Mouse (Mus musculus): ENCODE data around the gene Slpi.

DNA sequence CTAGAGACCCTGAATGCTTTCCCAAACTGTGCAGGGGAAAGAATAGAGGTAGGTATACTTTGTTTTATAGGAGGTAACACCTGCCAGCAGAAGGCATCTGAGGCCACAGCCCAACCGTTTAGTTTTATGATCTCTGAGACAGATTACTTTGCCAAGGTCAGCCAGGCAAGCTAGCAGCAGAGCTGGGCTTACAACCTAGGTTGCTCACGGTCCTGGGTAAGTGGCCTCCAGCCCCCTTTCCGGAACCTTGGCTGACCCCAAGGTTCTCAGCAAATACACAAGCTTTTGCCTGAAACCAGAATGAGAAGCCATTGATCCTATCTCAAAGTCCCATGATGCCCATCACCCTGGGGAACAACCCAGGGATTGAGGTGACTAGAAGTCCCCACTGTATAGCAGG lies 45.8 kb upstream of the Slpi start:
- TF ChIP-seq GATA1 (IDR thresholded peaks at IDR 0.05; ENCODE audit: borderline replicate concordance, low read length) (no peak), FLI1 (IDR thresholded peaks at IDR 0.05; ENCODE audit: low read length) (no peak)

Measured in megakaryocyte, embryonic 14.5 days (primary cell).